Mouse (Mus musculus): Measurements from ENCODE around the gene Ly6g6f. TPM values are rescaled to one million over a fixed set of nuclear protein-coding genes. Genes with fewer than 3 reads are reported as not detected.
A peak's percentile ranks its signal among the peaks of the same experiment; 100 is the strongest.

Ly6g6f gene
- polyA plus RNA-seq, 1 experiment: 1.3 TPM

GRCm38 (mm10) chr17:35090166-35090932 is 4.9 kb upstream of the Ly6g6f start:
- Histone ChIP-seq H3K36me3 (ENCODE audit: control insufficient read depth, insufficient read depth, low read length) (peaks cover 18% of the 10 kb centered on the region), H3K27me3 (ENCODE audit: control insufficient read depth, insufficient read depth, low read length) (no peaks in the 10 kb centered on the region), H3K4me3 (ENCODE audit: control insufficient read depth, insufficient read depth, low read length) (peak overlapping the region; percentile 5; the same call in 1 of the 2 replicates), H3K27ac (ENCODE audit: control insufficient read depth, insufficient read depth, low read length) (no peak overlapping the region), H3K4me1 (replicated peaks; ENCODE audit: control insufficient read depth, insufficient read depth, low read length) (peaks cover 9% of the 10 kb centered on the region)
- no peak for DNase-seq
- WGBS: 71% methylated on average over 8 of the region's 8 CpGs
- no peak for TF ChIP-seq POLR2A (IDR thresholded peaks at IDR 0.05; ENCODE audit: control insufficient read depth, extremely low read depth, insufficient read depth, low read length, poor library complexity)

- Histone ChIP-seq H3K27ac (ENCODE audit: control insufficient read depth, insufficient read depth, low read length) (no peak within 1 kb of the TSS), H3K4me1 (replicated peaks; ENCODE audit: control insufficient read depth, insufficient read depth, low read length) (peaks cover 9% of the 10 kb centered on the region), H3K4me3 (ENCODE audit: control insufficient read depth, insufficient read depth, low read length) (peak within 1 kb of the TSS; percentile 69), H3K36me3 (ENCODE audit: control insufficient read depth, insufficient read depth, low read length) (peaks cover 8% of the 10 kb centered on the region), H3K27me3 (ENCODE audit: control insufficient read depth, insufficient read depth, low read length) (no peaks in the 10 kb centered on the region; the same call in 1 of the 2 replicates)
- DNase-seq: peak; percentile 93
- 2% methylated on average over 58 of the region's 67 CpGs for WGBS
- TF ChIP-seq CTCF (IDR thresholded peaks at IDR 0.05; ENCODE audit: borderline replicate concordance, control insufficient read depth, extremely low read depth, insufficient read depth, low read length, poor library complexity): no peak
- peak; percentile 29; the same call in 1 of the 2 replicates for TF ChIP-seq POLR2A (IDR thresholded peaks at IDR 0.05; ENCODE audit: control insufficient read depth, extremely low read depth, insufficient read depth, low read length, poor library complexity)
Measured at GRCm38 (mm10) chr17:35088825-35089644, 3.6 kb upstream of the Ly6g6f start, which contains the start of gene Abhd16a. Gene Abhd16a, plus strand, starts transcription at chr17:35089263.

GRCm38 (mm10) chr17:35088151-35088550 is 2.7 kb upstream of the Ly6g6f start:
- Histone ChIP-seq H3K4me3 (ENCODE audit: control insufficient read depth, insufficient read depth, low read length) (no peak overlapping the region), H3K27ac (ENCODE audit: control insufficient read depth, insufficient read depth, low read length) (no peak overlapping the region), H3K27me3 (ENCODE audit: control insufficient read depth, insufficient read depth, low read length) (no peaks in the 10 kb centered on the region; the same call in 1 of the 2 replicates), H3K4me1 (replicated peaks; ENCODE audit: control insufficient read depth, insufficient read depth, low read length) (peaks cover 9% of the 10 kb centered on the region), H3K36me3 (ENCODE audit: control insufficient read depth, insufficient read depth, low read length) (peaks cover 7% of the 10 kb centered on the region; the same call in 1 of the 2 replicates)
- 48% methylated on average over 2 of the region's 2 CpGs for WGBS
- TF ChIP-seq POLR2A (IDR thresholded peaks at IDR 0.05; ENCODE audit: control insufficient read depth, extremely low read depth, insufficient read depth, low read length, poor library complexity) (no peak), CTCF (IDR thresholded peaks at IDR 0.05; ENCODE audit: borderline replicate concordance, control insufficient read depth, extremely low read depth, insufficient read depth, low read length, poor library complexity) (no peak)
- no peak for DNase-seq

- Histone ChIP-seq H3K36me3 (ENCODE audit: control insufficient read depth, insufficient read depth, low read length) (no peaks in the 10 kb centered on the region), H3K27ac (ENCODE audit: control insufficient read depth, insufficient read depth, low read length) (no peak overlapping the region), H3K27me3 (ENCODE audit: control insufficient read depth, insufficient read depth, low read length) (no peaks in the 10 kb centered on the region; the same call in 1 of the 2 replicates), H3K4me3 (ENCODE audit: control insufficient read depth, insufficient read depth, low read length) (no peak overlapping the region), H3K4me1 (replicated peaks; ENCODE audit: control insufficient read depth, insufficient read depth, low read length) (peaks cover 6% of the 10 kb centered on the region; the same call in 1 of the 2 replicates)
- WGBS: 67% methylated on average over 3 of the region's 3 CpGs
- no peak for TF ChIP-seq CTCF (IDR thresholded peaks at IDR 0.05; ENCODE audit: borderline replicate concordance, control insufficient read depth, extremely low read depth, insufficient read depth, low read length, poor library complexity)
- TF ChIP-seq POLR2A (IDR thresholded peaks at IDR 0.05; ENCODE audit: control insufficient read depth, extremely low read depth, insufficient read depth, low read length, poor library complexity): no peak
- DNase-seq: no peak
Measured at GRCm38 (mm10) chr17:35083929-35084497, 1.4 kb downstream of the Ly6g6f start.

GRCm38 (mm10) chr17:35082841-35083576 is 2.4 kb downstream of the Ly6g6f start:
- no peaks in the 10 kb centered on the region; the same call in 1 of the 2 replicates for H3K27me3 ChIP-seq (ENCODE audit: control insufficient read depth, insufficient read depth, low read length)
- TF ChIP-seq POLR2A (IDR thresholded peaks at IDR 0.05; ENCODE audit: control insufficient read depth, extremely low read depth, insufficient read depth, low read length, poor library complexity): no peak
- TF ChIP-seq CTCF (IDR thresholded peaks at IDR 0.05; ENCODE audit: borderline replicate concordance, control insufficient read depth, extremely low read depth, insufficient read depth, low read length, poor library complexity): no peak
- H3K36me3 ChIP-seq (ENCODE audit: control insufficient read depth, insufficient read depth, low read length): no peaks in the 10 kb centered on the region
- peaks cover 9% of the 10 kb centered on the region; the same call in 1 of the 2 replicates for H3K4me1 ChIP-seq (replicated peaks; ENCODE audit: control insufficient read depth, insufficient read depth, low read length)
- H3K27ac ChIP-seq (ENCODE audit: control insufficient read depth, insufficient read depth, low read length): no peak overlapping the region
- no peak overlapping the region for H3K4me3 ChIP-seq (ENCODE audit: control insufficient read depth, insufficient read depth, low read length)
- WGBS: 93% methylated on average over 16 of the region's 16 CpGs
- DNase-seq: no peak
